Mouse (Mus musculus) E14TG2a.4 (cell line): ENCODE data around the gene Pdlim5.

Experiments used
- CTCF ChIP-seq: conservative IDR thresholded peaks from 2 replicates; pipeline ENCODE4 v1.5.1; 2014; ENCODE audit warnings: low read length
- NANOG ChIP-seq: IDR thresholded peaks from 2 replicates; pipeline ENCODE4 v1.6.1; 2014; ENCODE audit warnings: borderline replicate concordance, low read length, mixed read lengths

- TF ChIP-seq CTCF = no peak
- TF ChIP-seq NANOG = no peak
These were observed 9.0 kb downstream of the Pdlim5 start for GRCm38 (mm10) chr3:142386505-142386904.
